Mouse (Mus musculus) C2C12 (cell line): Measurements from ENCODE around the gene 9630041A04Rik.

ENCODE experiments used
- CTCF ChIP-seq: IDR thresholded peaks from one replicate; pipeline ENCODE4 v1.5.1; 2011; ENCODE audit not compliant: control insufficient read depth, insufficient read depth, insufficient read length
- MAX ChIP-seq: IDR thresholded peaks from one replicate; pipeline ENCODE4 v1.6.1; 2011; ENCODE audit warnings: mild to moderate bottlenecking, control low read depth
- MYOD1 ChIP-seq: IDR thresholded peaks from one replicate; pipeline ENCODE4 v1.6.1; 2011; ENCODE audit warnings: low read depth; ENCODE audit not compliant: control insufficient read depth, insufficient read length
- USF1 ChIP-seq: IDR thresholded peaks from one replicate; pipeline ENCODE4 v1.6.1; 2011; ENCODE audit warnings: low read depth, mild to moderate bottlenecking, control low read depth, moderate library complexity

DNA sequence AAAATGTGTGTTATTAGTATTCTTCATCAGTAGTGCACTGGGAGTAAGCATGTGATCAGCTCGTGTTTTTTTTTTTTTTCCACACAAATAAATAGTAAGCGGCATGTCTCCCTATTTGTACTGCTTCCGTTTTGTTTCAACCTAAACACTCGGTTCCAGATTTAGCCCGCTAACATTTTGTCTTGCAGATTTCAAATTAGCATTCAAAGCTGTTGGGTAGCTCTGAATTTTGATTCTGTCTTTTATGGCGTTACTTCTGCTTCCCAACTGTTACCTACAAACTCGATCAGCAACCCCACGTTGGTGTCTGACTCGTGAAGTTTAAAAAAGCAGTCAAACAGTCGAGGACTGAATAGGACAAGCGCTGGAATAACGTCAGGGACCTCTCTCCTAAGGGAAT is 129.2 kb downstream of the 9630041A04Rik start:
- TF ChIP-seq CTCF, result no peak
- TF ChIP-seq MYOD1, result no peak
- no peak for TF ChIP-seq USF1
- TF ChIP-seq MAX, result no peak
